Mouse (Mus musculus) hindbrain, embryonic 15.5 days (tissue): ENCODE results near the gene Mybbp1a. TPM values are rescaled to one million over a fixed set of nuclear protein-coding genes. Genes with fewer than 3 reads are reported as not detected.

ENCODE experiments used
- ATAC-seq: fragments of 200-750 bp; cut with Nextera tagmentation; 2 replicates; pipeline ENCODE4 v1.8.0; 2017; ENCODE audit warnings: low read depth, moderate number of reproducible peaks, moderate TSS enrichment; ENCODE audit not compliant: low FRiP score
- H3K27ac ChIP-seq: fragments of 300-500 bp; sonication (generic); replicated peaks from 2 replicates; pipeline ENCODE4 v1.5.1; 2015; ENCODE audit warnings: mild to moderate bottlenecking, inconsistent platforms
- H3K27me3 ChIP-seq: fragments of 300-500 bp; sonication (generic); 2 replicates; pipeline ENCODE4 v1.6.1; 2015; ENCODE audit warnings: control low read depth, inconsistent platforms
- H3K36me3 ChIP-seq: fragments of 300-500 bp; sonication (generic); 2 replicates; pipeline ENCODE4 v1.6.1; 2015; ENCODE audit warnings: control low read depth, inconsistent platforms
- H3K4me1 ChIP-seq: fragments of 300-500 bp; sonication (generic); replicated peaks from 2 replicates; pipeline ENCODE4 v1.6.1; 2015; ENCODE audit warnings: control low read depth, inconsistent platforms
- H3K4me2 ChIP-seq: fragments of 300-500 bp; sonication (generic); 2 replicates; pipeline ENCODE4 v1.6.1; 2015; ENCODE audit warnings: moderate library complexity, mild to moderate bottlenecking, inconsistent platforms
- H3K4me3 ChIP-seq: fragments of 300-500 bp; sonication (generic); 2 replicates; pipeline ENCODE4 v1.5.1; 2015; ENCODE audit warnings: mild to moderate bottlenecking, inconsistent platforms
- H3K9ac ChIP-seq: fragments of 300-500 bp; sonication (generic); 2 replicates; pipeline ENCODE4 v1.6.1; 2015; ENCODE audit warnings: inconsistent platforms
- H3K9me3 ChIP-seq: fragments of 300-500 bp; sonication (generic); 2 replicates; pipeline ENCODE4 v1.6.1; 2016; ENCODE audit warnings: control low read depth, inconsistent platforms
- WGBS: fragments of 180-500 bp; shearing (Covaris S2); methylation state at CpG from one replicate; pipeline ENCODE4 v1.1.7; 2015; 5-methylcytosine and 5-hydroxymethylcytosine counted together
- polyA plus RNA-seq: library from polyadenylated mRNA; unstranded; fragments of >200 nt; fragmentation: Nextera tagmentation; extraction: Ambion mirVana; gene quantifications from 2 replicates; pipeline ENCODE4 v1.2.1, GENCODE M21; 2015

Gene Mybbp1a
- polyA plus RNA-seq, 1 experiment from 2014 or later = 62.1 TPM

DNA sequence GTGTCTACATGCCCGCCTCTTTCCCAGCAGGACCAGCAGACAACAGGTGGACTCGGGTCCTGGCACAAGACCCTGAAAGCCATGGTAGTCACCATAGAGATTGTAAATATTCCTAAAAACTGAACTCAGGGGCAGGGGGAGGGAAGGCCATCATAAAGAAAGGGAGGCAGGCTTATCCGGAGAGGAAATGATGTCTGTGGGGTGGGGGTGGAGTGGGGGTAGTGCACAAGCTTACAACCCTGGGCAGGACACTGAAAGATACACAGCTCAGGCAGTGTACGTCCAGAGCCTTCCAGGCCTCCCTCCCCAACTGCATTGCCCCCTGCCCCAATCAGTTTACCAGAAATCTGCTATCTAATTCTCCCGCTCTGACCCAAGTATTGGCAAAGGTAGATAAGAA lies 46.0 kb downstream of the Mybbp1a start:
- peaks cover 50% of the 10 kb centered on the region for H3K4me1 ChIP-seq
- no peak overlapping the region for H3K27ac ChIP-seq
- ATAC-seq = no peak
- no peaks in the 10 kb centered on the region for H3K9me3 ChIP-seq
- no peak overlapping the region; the same call in 1 of the 2 replicates for H3K4me3 ChIP-seq
- no peaks in the 10 kb centered on the region for H3K27me3 ChIP-seq
- WGBS = 52% methylated on average over 5 of the region's 5 CpGs
- H3K9ac ChIP-seq = 0 out of 2 replicates have a peak overlapping the region, but pooled peaks have one; percentile 77
- no peaks in the 10 kb centered on the region for H3K36me3 ChIP-seq
- peak overlapping the region; percentile 57 for H3K4me2 ChIP-seq

DNA sequence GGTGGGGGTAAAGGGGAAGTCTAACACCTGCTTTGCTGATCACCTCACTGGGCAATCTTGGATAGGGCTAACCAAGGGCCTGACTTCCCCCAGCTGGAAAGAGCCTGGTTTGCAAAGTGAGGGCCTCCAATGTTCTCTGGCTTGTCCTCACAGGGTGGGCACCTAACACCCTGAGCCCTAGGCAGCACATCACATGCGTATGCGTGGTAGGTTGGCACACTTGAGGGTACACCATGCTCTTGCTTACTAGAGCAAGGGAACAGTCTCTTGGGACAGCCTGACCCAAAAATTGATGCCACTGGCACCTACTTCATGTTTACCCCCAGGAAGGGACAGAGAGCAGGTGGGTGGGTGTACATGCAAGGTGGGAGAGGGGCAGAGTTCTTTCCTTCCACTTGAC lies 46.6 kb downstream of the Mybbp1a start:
- WGBS = 87% methylated on average over 2 of the region's 2 CpGs
- H3K27me3 ChIP-seq = no peaks in the 10 kb centered on the region
- no peak for ATAC-seq
- H3K27ac ChIP-seq = peak overlapping the region; percentile 89
- H3K4me2 ChIP-seq = peak overlapping the region; percentile 57
- H3K4me3 ChIP-seq = peak overlapping the region; percentile 86
- H3K4me1 ChIP-seq = peaks cover 50% of the 10 kb centered on the region
- peak overlapping the region; percentile 77 for H3K9ac ChIP-seq
- H3K36me3 ChIP-seq = no peaks in the 10 kb centered on the region
- H3K9me3 ChIP-seq = no peaks in the 10 kb centered on the region

DNA sequence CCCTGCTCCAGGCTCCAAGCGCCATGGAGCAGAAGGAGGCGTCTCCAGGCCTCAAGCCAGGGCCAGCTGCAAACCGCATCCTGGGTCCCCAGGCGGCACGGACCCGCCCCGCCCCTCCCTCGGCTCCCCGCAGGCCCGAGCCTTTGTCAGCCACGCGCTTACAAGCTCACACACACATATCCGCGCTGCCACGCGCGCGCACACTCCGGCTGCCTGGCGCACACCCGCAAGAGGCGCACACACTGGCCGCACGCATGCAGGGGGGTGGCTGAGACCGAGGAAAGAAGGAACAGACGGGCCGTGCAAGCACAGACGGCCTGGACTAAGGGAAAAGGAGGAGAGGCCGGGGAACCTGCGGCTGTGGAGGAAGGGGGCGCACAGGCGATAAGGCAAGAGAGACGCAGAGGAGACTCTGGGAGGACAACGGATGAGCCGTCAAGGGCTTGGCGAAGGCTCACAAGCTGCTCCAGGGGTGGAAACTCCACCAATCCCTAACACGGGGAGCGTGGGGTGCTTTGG lies 47.7 kb downstream of the Mybbp1a start:
- H3K4me1 ChIP-seq = peaks cover 50% of the 10 kb centered on the region
- peak overlapping the region; percentile 86 for H3K4me3 ChIP-seq
- peak overlapping the region; percentile 89 for H3K27ac ChIP-seq
- H3K9ac ChIP-seq = peak overlapping the region; percentile 77
- peak; percentile 77 for ATAC-seq
- no peaks in the 10 kb centered on the region for H3K27me3 ChIP-seq
- no peaks in the 10 kb centered on the region for H3K36me3 ChIP-seq
- H3K4me2 ChIP-seq = peak overlapping the region; percentile 57
- WGBS = under 1% methylated on average over 38 of the region's 38 CpGs
- no peaks in the 10 kb centered on the region for H3K9me3 ChIP-seq

DNA sequence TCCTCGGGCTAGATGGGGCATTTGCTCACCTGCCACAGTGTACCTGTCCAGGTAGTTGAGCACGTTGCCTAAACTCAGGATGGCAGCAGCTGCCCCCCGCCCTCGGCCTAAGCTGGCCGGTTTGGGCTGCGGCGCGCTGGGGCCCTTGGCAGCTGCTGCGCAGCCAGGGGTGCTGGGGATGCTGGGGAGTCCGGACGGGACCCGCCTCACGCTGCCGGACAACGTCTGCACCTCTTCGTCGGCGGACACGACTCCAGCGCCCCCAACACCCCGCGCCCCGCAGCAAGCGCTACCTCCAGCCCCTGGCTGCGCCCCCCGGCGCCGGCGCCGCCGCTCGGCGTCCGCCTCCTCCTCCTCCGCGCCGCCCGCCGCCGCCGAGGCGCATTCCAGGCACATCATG lies 48.2 kb downstream of the Mybbp1a start:
- peak overlapping the region; percentile 86 for H3K4me3 ChIP-seq
- peaks cover 50% of the 10 kb centered on the region for H3K4me1 ChIP-seq
- under 1% methylated on average over 31 of the region's 42 CpGs for WGBS
- no peaks in the 10 kb centered on the region for H3K27me3 ChIP-seq
- no peak; the same call in 1 of the 2 replicates for ATAC-seq
- H3K27ac ChIP-seq = peak overlapping the region; percentile 89
- peak overlapping the region; percentile 77 for H3K9ac ChIP-seq
- no peaks in the 10 kb centered on the region for H3K9me3 ChIP-seq
- H3K36me3 ChIP-seq = no peaks in the 10 kb centered on the region
- H3K4me2 ChIP-seq = peak overlapping the region; percentile 57

- H3K4me3 ChIP-seq = peak within 1 kb of the TSS; percentile 86
- H3K36me3 ChIP-seq = no peaks in the 10 kb centered on the region
- ATAC-seq = peak; percentile 90
- peaks cover 46% of the 10 kb centered on the region for H3K4me1 ChIP-seq
- no peaks in the 10 kb centered on the region for H3K27me3 ChIP-seq
- peak within 1 kb of the TSS; percentile 77 for H3K9ac ChIP-seq
- WGBS = under 1% methylated on average over 28 of the region's 42 CpGs
- no peaks in the 10 kb centered on the region for H3K9me3 ChIP-seq
- H3K4me2 ChIP-seq = peak within 1 kb of the TSS; percentile 57
- H3K27ac ChIP-seq = peak within 1 kb of the TSS; percentile 89
Observed at GRCm38 (mm10) chr11:72489881-72490301, 48.7 kb downstream of the Mybbp1a start, which contains the start of gene Spns2. TSS of gene Spns2 (minus strand) at chr11:72489904.

DNA sequence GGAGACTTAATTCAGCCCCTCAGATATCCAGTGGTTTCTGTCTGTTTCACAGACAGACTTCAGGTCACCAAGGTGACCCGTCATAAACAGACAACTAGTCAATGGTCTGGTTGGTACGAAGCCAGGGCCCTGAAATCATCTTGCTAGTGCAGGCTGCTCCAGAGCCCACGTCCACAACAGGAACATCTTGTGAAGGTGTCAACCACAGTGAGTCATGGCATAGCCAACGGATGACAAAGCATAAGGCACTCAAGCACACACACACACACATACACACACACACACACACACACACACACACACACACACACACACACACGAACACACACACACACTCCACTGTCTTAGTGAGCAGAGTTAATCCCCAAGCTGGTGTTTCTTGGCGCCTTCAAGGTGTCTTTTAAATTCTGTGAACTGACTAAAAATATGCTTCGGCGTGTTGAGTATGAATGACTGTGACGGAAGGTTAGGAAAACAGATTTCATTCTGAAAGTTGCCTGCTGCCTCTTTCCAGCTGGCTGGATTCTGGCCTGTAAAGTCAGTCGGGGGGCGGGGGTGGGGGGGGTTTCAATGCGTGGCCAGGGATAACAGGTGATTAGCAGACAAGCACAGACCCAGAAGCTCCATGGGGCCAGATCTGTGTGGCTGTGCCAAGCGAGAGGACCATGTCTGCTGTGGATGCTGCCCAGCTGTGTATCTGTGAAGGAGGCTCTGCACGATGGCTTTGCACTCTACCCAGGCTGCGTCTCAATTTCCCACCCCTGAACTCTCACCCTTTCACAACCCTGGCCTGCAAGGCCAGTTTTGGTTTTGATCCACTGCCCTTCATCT lies 50.2 kb downstream of the Mybbp1a start:
- no peak overlapping the region for H3K27ac ChIP-seq
- H3K36me3 ChIP-seq = no peaks in the 10 kb centered on the region
- H3K4me2 ChIP-seq = no peak overlapping the region
- no peak overlapping the region for H3K4me3 ChIP-seq
- no peak for ATAC-seq
- H3K4me1 ChIP-seq = peaks cover 32% of the 10 kb centered on the region
- H3K9ac ChIP-seq = no peak overlapping the region
- H3K9me3 ChIP-seq = no peaks in the 10 kb centered on the region
- 66% methylated on average over 15 of the region's 15 CpGs for WGBS
- H3K27me3 ChIP-seq = no peaks in the 10 kb centered on the region

- Histone ChIP-seq H3K27ac (no peak overlapping the region), H3K9me3 (no peaks in the 10 kb centered on the region), H3K4me2 (no peak overlapping the region), H3K4me3 (no peak overlapping the region), H3K9ac (no peak overlapping the region), H3K27me3 (no peaks in the 10 kb centered on the region), H3K4me1 (peaks cover 19% of the 10 kb centered on the region), H3K36me3 (no peaks in the 10 kb centered on the region)
- ATAC-seq = no peak
- WGBS = 60% methylated on average over 8 of the region's 8 CpGs
Observed at GRCm38 (mm10) chr11:72494046-72494988, 53.2 kb downstream of the Mybbp1a start.

- H3K27ac ChIP-seq = no peak overlapping the region
- H3K4me3 ChIP-seq = no peak overlapping the region
- no peak overlapping the region for H3K4me2 ChIP-seq
- no peaks in the 10 kb centered on the region for H3K9me3 ChIP-seq
- no peak overlapping the region for H3K9ac ChIP-seq
- ATAC-seq = no peak
- peaks cover 12% of the 10 kb centered on the region for H3K4me1 ChIP-seq
- no peaks in the 10 kb centered on the region for H3K36me3 ChIP-seq
- 76% methylated on average over 3 of the region's 3 CpGs for WGBS
- H3K27me3 ChIP-seq = no peaks in the 10 kb centered on the region
Observed at GRCm38 (mm10) chr11:72496066-72496465, 54.9 kb downstream of the Mybbp1a start.

GRCm38 (mm10) chr11:72496775-72497174 lies 55.6 kb downstream of the Mybbp1a start:
- no peak overlapping the region for H3K27ac ChIP-seq
- no peak for ATAC-seq
- 83% methylated on average over 1 of the region's 1 CpGs for WGBS
- peaks cover 16% of the 10 kb centered on the region for H3K4me1 ChIP-seq
- H3K27me3 ChIP-seq = no peaks in the 10 kb centered on the region
- H3K36me3 ChIP-seq = no peaks in the 10 kb centered on the region
- H3K9ac ChIP-seq = no peak overlapping the region
- H3K9me3 ChIP-seq = no peaks in the 10 kb centered on the region
- no peak overlapping the region for H3K4me3 ChIP-seq
- H3K4me2 ChIP-seq = no peak overlapping the region

- no peak for ATAC-seq
- no peak overlapping the region for H3K4me3 ChIP-seq
- H3K9me3 ChIP-seq = no peaks in the 10 kb centered on the region
- no peak overlapping the region for H3K4me2 ChIP-seq
- H3K9ac ChIP-seq = no peak overlapping the region
- no peaks in the 10 kb centered on the region for H3K27me3 ChIP-seq
- H3K36me3 ChIP-seq = no peaks in the 10 kb centered on the region
- H3K4me1 ChIP-seq = peaks cover 22% of the 10 kb centered on the region
- WGBS = 14% methylated on average over 4 of the region's 4 CpGs
- 0 out of 2 replicates have a peak overlapping the region, but pooled peaks have one; percentile 11 for H3K27ac ChIP-seq
Observed at GRCm38 (mm10) chr11:72497367-72497766, 56.2 kb downstream of the Mybbp1a start.

- Histone ChIP-seq H3K27ac (no peak overlapping the region), H3K4me3 (no peak overlapping the region), H3K36me3 (no peaks in the 10 kb centered on the region), H3K4me2 (no peak overlapping the region), H3K9ac (no peak overlapping the region), H3K27me3 (no peaks in the 10 kb centered on the region), H3K9me3 (no peaks in the 10 kb centered on the region), H3K4me1 (peaks cover 36% of the 10 kb centered on the region)
- ATAC-seq = no peak
- WGBS = 84% methylated on average over 4 of the region's 4 CpGs
Observed at GRCm38 (mm10) chr11:72500139-72500538, 59.0 kb downstream of the Mybbp1a start.
